Comparison of ENCODE assay signal across 15 mouse cellular contexts in genomic region chr6:43292471-43293076, GRCm38 (mm10). TPM values are rescaled to one million over a fixed set of nuclear protein-coding genes. Genes with fewer than 3 reads are reported as not detected.
DNase-seq lines count a peak whose midpoint lies in the region; ATAC-seq and TF ChIP-seq lines count a peak whose summit lies in the region.
"Had no signal": no experiment of that assay in that cellular context is flagged by ENCODE, and none has a peak within 500 bp of the region (broad histone marks: within the 10 kb centered on the region; RNA-seq: fewer than 3 reads in every experiment).

No protein-coding gene starts in this region.

- H3K36me3 ChIP-seq in lung, embryonic 14.5 days (ENCODE audit: insufficient read depth): peaks cover 24% of the 10 kb centered on the region
- peaks cover 13% of the 10 kb centered on the region for H3K36me3 ChIP-seq in stomach, embryonic 16.5 days (ENCODE audit: control insufficient read depth, insufficient read depth, low read length)
- H3K36me3 ChIP-seq: G1E; midbrain, embryonic 10.5 days; neural tube, embryonic 12.5 days had no signal

- 31% methylated on average over 6 of the region's 6 CpGs for WGBS in lung, embryonic 14.5 days
- WGBS in lung, adult 2 months: 42% methylated on average over 6 of the region's 6 CpGs
- 37% methylated on average over 6 of the region's 6 CpGs for WGBS in stomach, embryonic 16.5 days

- TF ChIP-seq POLR2A in lung, adult 2 months (IDR thresholded peaks at IDR 0.05; ENCODE audit: borderline replicate concordance, extremely low read depth, low read depth, low read length): no peak
- no peak for TF ChIP-seq POLR2A in embryonic fibroblast, embryonic 13.5 days (IDR thresholded peaks at IDR 0.05; ENCODE audit: low read depth, low read length)

- H3K4me3 ChIP-seq in lung, embryonic 14.5 days (ENCODE audit: low read depth, low read length): no peak overlapping the region
- H3K4me3 ChIP-seq in lung, adult 2 months (replicated peaks; ENCODE audit: extremely low read depth, low read depth, low read length): no peak overlapping the region
- no peak overlapping the region for H3K4me3 ChIP-seq in embryonic fibroblast, embryonic 13.5 days (ENCODE audit: insufficient read depth, low read length)
- no peak overlapping the region for H3K4me3 ChIP-seq in stomach, embryonic 16.5 days (replicated peaks; ENCODE audit: low read length)
- H3K4me3 ChIP-seq: heart, embryonic 15.5 days; midbrain, embryonic 10.5 days; neural tube, embryonic 12.5 days had no signal

- H3K4me2 ChIP-seq in lung, embryonic 14.5 days: no peak overlapping the region
- H3K4me2 ChIP-seq in stomach, embryonic 16.5 days (ENCODE audit: low read depth, low read length): no peak overlapping the region
- H3K4me2 ChIP-seq: heart, embryonic 15.5 days; neural tube, embryonic 12.5 days had no signal

- peaks cover 14% of the 10 kb centered on the region for H3K4me1 ChIP-seq in lung, embryonic 14.5 days (ENCODE audit: insufficient read depth)
- H3K4me1 ChIP-seq in lung, adult 2 months (ENCODE audit: control insufficient read depth, insufficient read depth, low read length): peaks cover 3% of the 10 kb centered on the region; the same call in 1 of the 2 replicates
- H3K4me1 ChIP-seq in embryonic fibroblast, embryonic 13.5 days (ENCODE audit: control insufficient read depth, insufficient read depth, low read length): peaks cover 25% of the 10 kb centered on the region
- H3K4me1 ChIP-seq in stomach, embryonic 16.5 days (ENCODE audit: control insufficient read depth, insufficient read depth, low read length): peaks cover 15% of the 10 kb centered on the region
- H3K4me1 ChIP-seq: neural tube, embryonic 12.5 days had no signal

- TF ChIP-seq CTCF in lung, embryonic 14.5 days (IDR thresholded peaks at IDR 0.05; ENCODE audit: low read depth): no peak
- no peak for TF ChIP-seq CTCF in lung, adult 2 months (IDR thresholded peaks at IDR 0.05; ENCODE audit: insufficient read depth, low read length)
- TF ChIP-seq CTCF in embryonic fibroblast, embryonic 13.5 days (IDR thresholded peaks at IDR 0.05; ENCODE audit: borderline replicate concordance, insufficient read depth, low read length): no peak

- peak; percentile 36; the same call in 1 of the 2 replicates for ATAC-seq in lung, embryonic 14.5 days (ENCODE audit: insufficient read depth)
- peak; percentile 51; the same call in 1 of the 2 replicates for ATAC-seq in stomach, embryonic 16.5 days (ENCODE audit: insufficient read depth, low FRiP score)
- no peak for ATAC-seq in frontal cortex, adult (ENCODE audit: low TSS enrichment)
- ATAC-seq in megakaryocyte, adult 5-6 weeks (ENCODE audit: poor library complexity, severe bottlenecking): no peak
- ATAC-seq: forebrain, embryonic 16.5 days had no signal

- no peaks in the 10 kb centered on the region for H3K9me3 ChIP-seq in lung, embryonic 14.5 days (ENCODE audit: low read depth, low read length)
- H3K9me3 ChIP-seq in stomach, embryonic 16.5 days (replicated peaks; ENCODE audit: control insufficient read depth, low read length): no peaks in the 10 kb centered on the region
- H3K9me3 ChIP-seq: G1E; heart, embryonic 15.5 days; midbrain, embryonic 10.5 days; neural tube, embryonic 12.5 days had no signal

- no peaks in the 10 kb centered on the region for H3K27me3 ChIP-seq in lung, embryonic 14.5 days (ENCODE audit: insufficient read depth, low read length)
- H3K27me3 ChIP-seq in stomach, embryonic 16.5 days (ENCODE audit: control insufficient read depth, insufficient read depth, low read length): no peaks in the 10 kb centered on the region
- H3K27me3 ChIP-seq: heart, embryonic 15.5 days; neural tube, embryonic 12.5 days had no signal

- H3K27ac ChIP-seq in lung, embryonic 14.5 days (ENCODE audit: low read depth): peak overlapping the region; percentile 79; the same call in 1 of the 2 replicates
- peak overlapping the region; percentile 72 for H3K27ac ChIP-seq in embryonic fibroblast, embryonic 13.5 days (ENCODE audit: insufficient read depth, low read length)
- H3K27ac ChIP-seq in stomach, embryonic 16.5 days (ENCODE audit: low read length): peak overlapping the region; percentile 54
- H3K27ac ChIP-seq: heart, embryonic 15.5 days; midbrain, embryonic 10.5 days; neural tube, embryonic 12.5 days had no signal

- H3K9ac ChIP-seq in lung, embryonic 14.5 days: no peak overlapping the region
- no peak overlapping the region for H3K9ac ChIP-seq in stomach, embryonic 16.5 days (ENCODE audit: low read length)
- H3K9ac ChIP-seq: heart, embryonic 15.5 days; neural tube, embryonic 12.5 days had no signal

- peak; percentile 88 for DNase-seq in lung, embryonic 14.5 days
- DNase-seq in lung, adult 2 months: no peak
- DNase-seq in kidney, postnatal 25 days: peak; percentile 23 to 51
- DNase-seq in right cerebral cortex, postnatal 4 days: no peak

RNA-seq across cellular contexts. Expression of gene Nobox, which starts 16.8 kb away (rescaled TPM):
- 0.29 and 0.45 TPM in 2 replicates for polyA plus RNA-seq in lung, embryonic 14.5 days (2014; fragmentation: Nextera tagmentation; extraction: Ambion mirVana)
- 0.11 and 0.13 TPM in 2 replicates for polyA plus RNA-seq in lung, adult 2 months (2012; rRNA removed)
- not detected in 2 replicates for polyA plus RNA-seq in embryonic fibroblast, embryonic 13.5 days (2011; ENCODE audit: insufficient read length, low read depth, missing spikeins)
- polyA plus RNA-seq in stomach, embryonic 16.5 days (2015; fragmentation: Nextera tagmentation; extraction: Ambion mirVana): not detected in 2 replicates
- not detected in 2 replicates for total RNA-seq in megakaryocyte, adult 5-6 weeks (2015)
- not detected in 2 replicates for total RNA-seq in megakaryocyte, adult 5-6 weeks (2017)
- total RNA-seq: G1E had no signal
- polyA plus RNA-seq: brain, embryonic 14.5 days; forebrain, embryonic 16.5 days; heart, embryonic 15.5 days; limb, embryonic 11.5 days; midbrain, embryonic 10.5 days; neural tube, embryonic 12.5 days had no signal

RNA-seq across cellular contexts. Expression of gene Arhgef5, which starts 27.2 kb away (rescaled TPM):
- polyA plus RNA-seq in lung, embryonic 14.5 days (2014; fragmentation: Nextera tagmentation; extraction: Ambion mirVana): 20.3 and 21.2 TPM in 2 replicates
- polyA plus RNA-seq in lung, adult 2 months (2012; rRNA removed): 22.8 and 33.5 TPM in 2 replicates
- polyA plus RNA-seq in embryonic fibroblast, embryonic 13.5 days (2011; ENCODE audit: insufficient read length, low read depth, missing spikeins): 28.5 and 43.2 TPM in 2 replicates
- polyA plus RNA-seq in stomach, embryonic 16.5 days (2015; fragmentation: Nextera tagmentation; extraction: Ambion mirVana): 21.0 and 23.5 TPM in 2 replicates
- 0.18 and 0.40 TPM in 2 replicates for total RNA-seq in megakaryocyte, adult 5-6 weeks (2015)
- 0.24 and 0.33 TPM in 2 replicates for total RNA-seq in megakaryocyte, adult 5-6 weeks (2017)
- polyA plus RNA-seq: G1E had no signal

Comparison
In these comparisons a context has a peak if more than half of its experiments do, and no peak if none do; other contexts are left out.
1. DNase-seq: peak in lung, embryonic 14.5 days (single experiment) and kidney, postnatal 25 days (2 of 2); none in lung, adult 2 months (single experiment) and right cerebral cortex, postnatal 4 days (single experiment).
2. ATAC-seq: peak in lung, embryonic 14.5 days (single experiment) and stomach, embryonic 16.5 days (single experiment); none in frontal cortex, adult (single experiment) and megakaryocyte, adult 5-6 weeks (single experiment).
3. Peak in every context shown above with its lines, with median percentiles within 50 percentile points of each other: H3K27ac ChIP-seq.